Mouse (Mus musculus) CH12.LX (cell line): ENCODE measurements around the gene Capn3.

ENCODE experiments used
- CHD1 ChIP-seq: IDR thresholded peaks from 2 replicates; pipeline ENCODE4 v1.6.1; 2012; ENCODE audit warnings: low read depth, low read length, improper control_type of control experiment, inconsistent platforms
- CTCF ChIP-seq, 2 experiments: IDR thresholded peaks in 1 of 2; conservative IDR thresholded peaks in 1 of 2; 2 replicates each; pipeline ENCODE4 v1.5.1; 2011 to 2012; ENCODE audit warnings: low read depth in 2 of 2, low read length in 2 of 2, improper control_type of control experiment in 1 of 2, inconsistent platforms in 1 of 2, mild to moderate bottlenecking in 1 of 2, moderate library complexity in 1 of 2
- E2F4 ChIP-seq: IDR thresholded peaks from 2 replicates; pipeline ENCODE4 v1.6.1; 2011; ENCODE audit warnings: low read depth, low read length, improper control_type of control experiment; ENCODE audit not compliant: insufficient replicate concordance
- EP300 ChIP-seq: IDR thresholded peaks from 2 replicates; pipeline ENCODE4 v1.6.1; 2011; ENCODE audit warnings: low read length, improper control_type of control experiment
- ETS1 ChIP-seq: conservative IDR thresholded peaks from 2 replicates; pipeline ENCODE4 v1.6.1; 2012; ENCODE audit warnings: low read depth, mild to moderate bottlenecking, inconsistent platforms, low read length, improper control_type of control experiment, moderate library complexity
- JUND ChIP-seq: conservative IDR thresholded peaks from 2 replicates; pipeline ENCODE4 v1.6.1; 2011; ENCODE audit warnings: low read depth, low read length, improper control_type of control experiment
- MAFK ChIP-seq: IDR thresholded peaks from 2 replicates; pipeline ENCODE4 v1.6.1; 2011; ENCODE audit warnings: low read length, improper control_type of control experiment; ENCODE audit not compliant: insufficient replicate concordance
- MXI1 ChIP-seq: IDR thresholded peaks from 2 replicates; pipeline ENCODE4 v1.6.1; 2011; ENCODE audit warnings: mild to moderate bottlenecking, low read depth, low read length, improper control_type of control experiment
- MYC ChIP-seq: IDR thresholded peaks from 2 replicates; pipeline ENCODE4 v1.6.1; 2011; ENCODE audit warnings: low read depth, mild to moderate bottlenecking, improper control_type of control experiment, low read length
- NELFE ChIP-seq: IDR thresholded peaks from 2 replicates; pipeline ENCODE4 v1.6.1; 2011; ENCODE audit warnings: low read depth, low read length, improper control_type of control experiment
- POLR2A ChIP-seq: IDR thresholded peaks from 2 replicates; pipeline ENCODE4 v1.6.1; 2011; ENCODE audit warnings: low read depth, mild to moderate bottlenecking, improper control_type of control experiment, low read length
- SMC3 ChIP-seq: IDR thresholded peaks from 2 replicates; pipeline ENCODE4 v1.6.1; 2011; ENCODE audit warnings: low read depth, low read length, improper control_type of control experiment
- USF1 ChIP-seq: IDR thresholded peaks from 2 replicates; pipeline ENCODE4 v1.6.1; 2014; ENCODE audit warnings: low read depth, mild to moderate bottlenecking, inconsistent platforms, low read length, improper control_type of control experiment
- ZC3H11A ChIP-seq: IDR thresholded peaks from 2 replicates; pipeline ENCODE4 v1.6.1; 2012; ENCODE audit warnings: low read depth, mild to moderate bottlenecking, inconsistent platforms, low read length, improper control_type of control experiment

DNA sequence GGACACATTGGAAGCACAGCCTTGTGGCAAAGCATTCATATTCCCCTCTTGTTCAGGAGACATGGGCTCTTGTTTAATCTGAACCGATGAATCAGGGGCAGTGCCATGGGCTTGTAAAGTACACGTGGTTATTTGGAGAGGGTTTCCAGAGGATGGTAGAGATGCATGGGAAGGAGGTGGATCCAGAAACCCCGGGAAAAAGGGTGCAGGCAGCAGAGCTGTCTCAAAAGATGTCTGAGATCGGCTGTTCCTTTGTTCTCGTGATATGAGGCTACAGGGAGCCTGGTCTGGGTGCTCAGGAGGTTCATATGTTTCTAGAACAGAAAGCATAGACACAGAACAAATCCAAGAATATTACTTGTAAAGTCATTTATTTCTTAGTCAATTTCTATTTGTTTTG, 71.0 kb downstream of the Capn3 start:
- TF ChIP-seq ZC3H11A (no peak), EP300 (no peak), CTCF (conservative IDR thresholded peaks at IDR 0.05 in 1 of 2, IDR thresholded peaks at IDR 0.05 in 1 of 2; ENCODE audit: low read depth in 2 of 2, low read length in 2 of 2) (no peak), SMC3 (no peak), MXI1 (no peak), POLR2A (no peak), CHD1 (no peak), MAFK (no peak), E2F4 (no peak), MYC (no peak), USF1 (no peak), JUND (no peak), ETS1 (no peak), NELFE (no peak)
